Mouse (Mus musculus): ENCODE data around the gene Rab33b. TPM values are rescaled to one million over a fixed set of nuclear protein-coding genes. Genes with fewer than 3 reads are reported as not detected.

The Rab33b gene
- polyA plus RNA-seq, 1 experiment from 2014 or later: 22.7 TPM

DNA sequence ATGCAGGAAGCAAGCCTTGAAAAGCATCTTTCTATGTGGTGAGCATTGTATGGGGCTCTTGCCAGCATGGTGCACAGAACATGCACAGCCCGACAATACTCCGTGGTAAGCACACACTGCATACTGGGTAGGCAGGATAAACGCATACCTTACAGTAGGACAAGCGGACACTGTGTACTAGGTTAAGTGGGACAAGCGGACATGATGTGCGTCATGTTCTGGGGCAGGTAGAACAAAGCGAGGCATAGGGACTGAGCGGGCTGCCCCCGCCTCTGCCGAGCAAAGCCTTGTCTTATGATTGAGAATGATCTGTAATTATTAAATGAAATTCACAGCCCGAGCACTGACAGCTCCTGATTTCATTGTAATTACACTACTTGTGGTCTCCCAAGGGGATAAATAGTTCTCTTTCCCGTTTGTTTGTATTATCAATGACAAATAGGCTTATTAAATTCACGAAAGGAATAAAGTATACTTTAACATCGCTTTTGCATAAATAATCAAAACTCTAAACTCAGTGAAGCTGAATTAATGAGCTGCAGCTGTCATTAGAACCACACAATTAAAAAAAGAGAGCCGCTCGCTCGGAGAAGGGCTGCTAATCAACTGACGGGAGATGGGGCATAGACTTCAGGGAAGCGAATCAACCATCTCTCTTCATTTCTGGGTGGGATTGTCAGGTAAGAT lies 60.9 kb downstream of the Rab33b start:
- no peaks in the 10 kb centered on the region for H3K9me3 ChIP-seq
- ATAC-seq (ENCODE audit: low read depth): peak; percentile 44; the same call in 1 of the 2 replicates
- H3K4me3 ChIP-seq: no peak overlapping the region
- no peak overlapping the region for H3K9ac ChIP-seq
- peaks cover 60% of the 10 kb centered on the region for H3K36me3 ChIP-seq
- WGBS: 65% methylated on average over 19 of the region's 19 CpGs
- H3K4me1 ChIP-seq (replicated peaks): peaks cover 7% of the 10 kb centered on the region
- peak overlapping the region; percentile 20; the same call in 1 of the 2 replicates for H3K4me2 ChIP-seq
- peak overlapping the region; percentile 53 for H3K27ac ChIP-seq (replicated peaks)
- no peaks in the 10 kb centered on the region for H3K27me3 ChIP-seq

Other genes starting within 250 kb of the Rab33b start
- 39.1 and 46.4 TPM in 2 replicates for gene Elf2, start 143.3 kb upstream of the Rab33b start, polyA plus RNA-seq (2015; fragmentation: Nextera tagmentation; extraction: Ambion mirVana)
- gene Mgarp, start 87.2 kb upstream of the Rab33b start, polyA plus RNA-seq (2015; fragmentation: Nextera tagmentation; extraction: Ambion mirVana): 0.28 and 1.7 TPM in 2 replicates
- 833 and 860 TPM in 2 replicates for gene Ndufc1, start 74.9 kb upstream of the Rab33b start, polyA plus RNA-seq (2015; fragmentation: Nextera tagmentation; extraction: Ambion mirVana)
- 49.8 and 54.2 TPM in 2 replicates for gene Naa15, start 68.8 kb upstream of the Rab33b start, polyA plus RNA-seq (2015; fragmentation: Nextera tagmentation; extraction: Ambion mirVana)
- gene Setd7, start 77.0 kb downstream of the Rab33b start, polyA plus RNA-seq (2015; fragmentation: Nextera tagmentation; extraction: Ambion mirVana): 3.4 and 4.1 TPM in 2 replicates
- gene Mgst2, start 176.4 kb downstream of the Rab33b start, polyA plus RNA-seq (2015; fragmentation: Nextera tagmentation; extraction: Ambion mirVana): 1.3 and 3.6 TPM in 2 replicates

Measured in neural tube, embryonic 13.5 days (tissue).